Mouse (Mus musculus) myocyte (in vitro differentiated cells): ENCODE measurements at regions not wholly inside any gene's neighbourhood (a gene's known extent, or its start where the extent isn't known, plus 50 kb on each side); places are given as distances from the start of the nearest gene placed in this dataset.

Experiments
- E2F4 ChIP-seq: IDR thresholded peaks from one replicate; pipeline ENCODE4 v1.6.1; 2011; ENCODE audit warnings: mild to moderate bottlenecking, control low read depth, moderate library complexity; ENCODE audit not compliant: insufficient read depth
- MAX ChIP-seq: IDR thresholded peaks from one replicate; pipeline ENCODE4 v1.6.1; 2011; ENCODE audit warnings: low read depth, mild to moderate bottlenecking, control low read depth
- POLR2A ChIP-seq: IDR thresholded peaks from one replicate; pipeline ENCODE4 v1.6.1; 2011; ENCODE audit warnings: low read depth, mild to moderate bottlenecking, control low read depth, moderate library complexity; ENCODE audit not compliant: insufficient read length
- POLR2AphosphoS2 ChIP-seq: IDR thresholded peaks from one replicate; pipeline ENCODE4 v1.6.1; 2011; ENCODE audit warnings: low read depth, control low read depth; ENCODE audit not compliant: insufficient read length
- USF1 ChIP-seq: IDR thresholded peaks from one replicate; pipeline ENCODE4 v1.6.1; 2011; ENCODE audit warnings: low read depth, mild to moderate bottlenecking, control low read depth, moderate library complexity

GRCm38 (mm10) chr3:104586342-104587175 is 51.9 kb upstream of the Slc16a1 start:
- no peak for TF ChIP-seq USF1
- TF ChIP-seq POLR2AphosphoS2: no peak
- TF ChIP-seq E2F4: no peak
- TF ChIP-seq MAX: no peak
- no peak for TF ChIP-seq POLR2A
